Mouse (Mus musculus): ENCODE measurements around the gene Asic2. TPM values are rescaled to one million over a fixed set of nuclear protein-coding genes. Genes with fewer than 3 reads are reported as not detected.
"Not testable (repeated sequence)": the region's sequence is repeated elsewhere in the genome, so short reads cannot be mapped to it uniquely, and the experiment has no call there.

Asic2 gene
- total RNA-seq, 2 experiments from 2014 or later: not detected

- no peak for ATAC-seq (replicated peaks; ENCODE audit: low FRiP score, poor library complexity, severe bottlenecking)
Observed at GRCm38 (mm10) chr11:81405951-81406350, 562.3 kb downstream of the Asic2 start.

GRCm38 (mm10) chr11:81402263-81402662 lies 566.0 kb downstream of the Asic2 start:
- no peak for ATAC-seq (replicated peaks; ENCODE audit: low FRiP score, poor library complexity, severe bottlenecking)

GRCm38 (mm10) chr11:81392855-81393254 lies 575.4 kb downstream of the Asic2 start:
- no peak for ATAC-seq (replicated peaks; ENCODE audit: low FRiP score, poor library complexity, severe bottlenecking)

- no peak for ATAC-seq (replicated peaks; ENCODE audit: low FRiP score, poor library complexity, severe bottlenecking)
Observed at GRCm38 (mm10) chr11:81386185-81386584, 582.1 kb downstream of the Asic2 start.

GRCm38 (mm10) chr11:81385547-81385946 lies 582.7 kb downstream of the Asic2 start:
- no peak for ATAC-seq (replicated peaks; ENCODE audit: low FRiP score, poor library complexity, severe bottlenecking)

- no peak for ATAC-seq (replicated peaks; ENCODE audit: low FRiP score, poor library complexity, severe bottlenecking)
Observed at GRCm38 (mm10) chr11:81374841-81375240, 593.4 kb downstream of the Asic2 start.

- ATAC-seq (replicated peaks; ENCODE audit: low FRiP score, poor library complexity, severe bottlenecking): no peak
Observed at GRCm38 (mm10) chr11:81374003-81374710, 594.1 kb downstream of the Asic2 start.

GRCm38 (mm10) chr11:81371545-81371944 lies 596.7 kb downstream of the Asic2 start:
- no peak for ATAC-seq (replicated peaks; ENCODE audit: low FRiP score, poor library complexity, severe bottlenecking)

GRCm38 (mm10) chr11:81370426-81370810 lies 597.8 kb downstream of the Asic2 start:
- ATAC-seq (replicated peaks; ENCODE audit: low FRiP score, poor library complexity, severe bottlenecking): no peak

- ATAC-seq (replicated peaks; ENCODE audit: low FRiP score, poor library complexity, severe bottlenecking): no peak
Observed at GRCm38 (mm10) chr11:81369497-81370425, 598.5 kb downstream of the Asic2 start.

GRCm38 (mm10) chr11:81364442-81364841 lies 603.8 kb downstream of the Asic2 start:
- ATAC-seq (replicated peaks; ENCODE audit: low FRiP score, poor library complexity, severe bottlenecking): no peak

- no peak for ATAC-seq (replicated peaks; ENCODE audit: low FRiP score, poor library complexity, severe bottlenecking)
Observed at GRCm38 (mm10) chr11:81362461-81362860, 605.8 kb downstream of the Asic2 start.

- ATAC-seq (replicated peaks; ENCODE audit: low FRiP score, poor library complexity, severe bottlenecking): no peak
Observed at GRCm38 (mm10) chr11:81361040-81361439, 607.2 kb downstream of the Asic2 start.

GRCm38 (mm10) chr11:81350498-81350897 lies 617.8 kb downstream of the Asic2 start:
- not testable (repeated sequence) for ATAC-seq (replicated peaks; ENCODE audit: low FRiP score, poor library complexity, severe bottlenecking)

GRCm38 (mm10) chr11:81331977-81332376 lies 636.3 kb downstream of the Asic2 start:
- no peak for ATAC-seq (replicated peaks; ENCODE audit: low FRiP score, poor library complexity, severe bottlenecking)

- no peak for ATAC-seq (replicated peaks; ENCODE audit: low FRiP score, poor library complexity, severe bottlenecking)
Observed at GRCm38 (mm10) chr11:81330982-81331381, 637.3 kb downstream of the Asic2 start.

GRCm38 (mm10) chr11:81328088-81328487 lies 640.2 kb downstream of the Asic2 start:
- ATAC-seq (replicated peaks; ENCODE audit: low FRiP score, poor library complexity, severe bottlenecking): no peak

GRCm38 (mm10) chr11:81323146-81323545 lies 645.1 kb downstream of the Asic2 start:
- ATAC-seq (replicated peaks; ENCODE audit: low FRiP score, poor library complexity, severe bottlenecking): no peak

- ATAC-seq (replicated peaks; ENCODE audit: low FRiP score, poor library complexity, severe bottlenecking): no peak
Observed at GRCm38 (mm10) chr11:81322466-81322865, 645.8 kb downstream of the Asic2 start.

- no peak for ATAC-seq (replicated peaks; ENCODE audit: low FRiP score, poor library complexity, severe bottlenecking)
Observed at GRCm38 (mm10) chr11:81290041-81290440, 678.2 kb downstream of the Asic2 start.

- ATAC-seq (replicated peaks; ENCODE audit: low FRiP score, poor library complexity, severe bottlenecking): no peak
Observed at GRCm38 (mm10) chr11:81283185-81283584, 685.1 kb downstream of the Asic2 start.
